Mouse (Mus musculus): Measurements from ENCODE around the gene Fxyd4. TPM values are rescaled to one million over a fixed set of nuclear protein-coding genes. Genes with fewer than 3 reads are reported as not detected.

Fxyd4 gene
- polyA plus RNA-seq, 1 experiment from 2014 or later = 4.2 TPM

GRCm38 (mm10) chr6:117901510-117902402 lies 35.7 kb downstream of the Fxyd4 start:
- TF ChIP-seq EP300 (optimal IDR thresholded peaks at IDR 0.05) = no peak
- no peak overlapping the region for H3K4me3 ChIP-seq (ENCODE audit: low read depth, low read length)
- no peak overlapping the region for H3K9ac ChIP-seq (ENCODE audit: low read length)
- no peak overlapping the region for H3K4me2 ChIP-seq (replicated peaks; ENCODE audit: low read depth)
- no peak overlapping the region for H3K27ac ChIP-seq (replicated peaks)
- WGBS = 66% methylated on average over 9 of the region's 9 CpGs
- H3K36me3 ChIP-seq (ENCODE audit: control insufficient read depth, insufficient read depth, low read length) = no peaks in the 10 kb centered on the region
- H3K4me1 ChIP-seq (replicated peaks; ENCODE audit: control insufficient read depth, insufficient read depth) = no peaks in the 10 kb centered on the region
- no peaks in the 10 kb centered on the region for H3K27me3 ChIP-seq (ENCODE audit: control insufficient read depth, insufficient read depth, low read length)
- no peaks in the 10 kb centered on the region for H3K9me3 ChIP-seq (ENCODE audit: control insufficient read depth, low read length)
- no peak for DNase-seq (ENCODE audit: low spot score)
- no peak for ATAC-seq (ENCODE audit: low FRiP score, low TSS enrichment)

- H3K27ac ChIP-seq (replicated peaks) = no peak within 1 kb of the TSS
- TF ChIP-seq EP300 (optimal IDR thresholded peaks at IDR 0.05) = no peak
- no peak for TF ChIP-seq CTCF (IDR thresholded peaks at IDR 0.05; ENCODE audit: low read depth)
- no peaks in the 10 kb centered on the region for H3K36me3 ChIP-seq (ENCODE audit: control insufficient read depth, insufficient read depth, low read length)
- DNase-seq (ENCODE audit: low spot score) = no peak
- H3K4me3 ChIP-seq (ENCODE audit: low read depth, low read length) = no peak within 1 kb of the TSS
- no peak within 1 kb of the TSS for H3K4me2 ChIP-seq (replicated peaks; ENCODE audit: low read depth)
- peak; percentile 55; the same call in 1 of the 2 replicates for ATAC-seq (ENCODE audit: low FRiP score, low TSS enrichment)
- H3K27me3 ChIP-seq (ENCODE audit: control insufficient read depth, insufficient read depth, low read length) = no peaks in the 10 kb centered on the region
- no peaks in the 10 kb centered on the region for H3K4me1 ChIP-seq (replicated peaks; ENCODE audit: control insufficient read depth, insufficient read depth)
- no peak within 1 kb of the TSS for H3K9ac ChIP-seq (ENCODE audit: low read length)
- 72% methylated on average over 17 of the region's 17 CpGs for WGBS
- H3K9me3 ChIP-seq (ENCODE audit: control insufficient read depth, low read length) = no peaks in the 10 kb centered on the region
These were observed 37.1 kb downstream of the Fxyd4 start, which contains the start of gene Hnrnpf for GRCm38 (mm10) chr6:117900126-117901080. Hnrnpf (plus strand) TSS chr6:117900324.

- no peaks in the 10 kb centered on the region for H3K36me3 ChIP-seq (ENCODE audit: control insufficient read depth, insufficient read depth, low read length)
- no peak overlapping the region for H3K9ac ChIP-seq (ENCODE audit: low read length)
- no peak overlapping the region for H3K4me2 ChIP-seq (replicated peaks; ENCODE audit: low read depth)
- no peaks in the 10 kb centered on the region for H3K27me3 ChIP-seq (ENCODE audit: control insufficient read depth, insufficient read depth, low read length)
- DNase-seq (ENCODE audit: low spot score) (no peak), ATAC-seq (ENCODE audit: low FRiP score, low TSS enrichment) (no peak)
- H3K4me1 ChIP-seq (replicated peaks; ENCODE audit: control insufficient read depth, insufficient read depth) = no peaks in the 10 kb centered on the region
- no peak overlapping the region for H3K27ac ChIP-seq (replicated peaks)
- H3K9me3 ChIP-seq (ENCODE audit: control insufficient read depth, low read length) = no peaks in the 10 kb centered on the region
- TF ChIP-seq EP300 (optimal IDR thresholded peaks at IDR 0.05) = no peak
- 45% methylated on average over 5 of the region's 5 CpGs for WGBS
- H3K4me3 ChIP-seq (ENCODE audit: low read depth, low read length) = no peak overlapping the region
These were observed 39.7 kb downstream of the Fxyd4 start for GRCm38 (mm10) chr6:117897800-117898199.

- Histone ChIP-seq H3K4me2 (replicated peaks; ENCODE audit: low read depth) (no peak overlapping the region), H3K27me3 (ENCODE audit: control insufficient read depth, insufficient read depth, low read length) (no peaks in the 10 kb centered on the region), H3K9me3 (ENCODE audit: control insufficient read depth, low read length) (no peaks in the 10 kb centered on the region), H3K36me3 (ENCODE audit: control insufficient read depth, insufficient read depth, low read length) (no peaks in the 10 kb centered on the region), H3K27ac (replicated peaks) (no peak overlapping the region), H3K4me1 (replicated peaks; ENCODE audit: control insufficient read depth, insufficient read depth) (no peaks in the 10 kb centered on the region), H3K4me3 (ENCODE audit: low read depth, low read length) (no peak overlapping the region), H3K9ac (ENCODE audit: low read length) (no peak overlapping the region)
- TF ChIP-seq CTCF (IDR thresholded peaks at IDR 0.05; ENCODE audit: low read depth) = no peak
- TF ChIP-seq EP300 (optimal IDR thresholded peaks at IDR 0.05) = no peak
- ATAC-seq (ENCODE audit: low FRiP score, low TSS enrichment) = no peak
- WGBS = 67% methylated on average over 2 of the region's 2 CpGs
- DNase-seq (ENCODE audit: low spot score) = no peak
These were observed 44.1 kb downstream of the Fxyd4 start for GRCm38 (mm10) chr6:117893435-117893834.

GRCm38 (mm10) chr6:117892386-117892785 lies 45.1 kb downstream of the Fxyd4 start:
- no peaks in the 10 kb centered on the region for H3K4me1 ChIP-seq (replicated peaks; ENCODE audit: control insufficient read depth, insufficient read depth)
- no peaks in the 10 kb centered on the region for H3K27me3 ChIP-seq (ENCODE audit: control insufficient read depth, insufficient read depth, low read length)
- DNase-seq (ENCODE audit: low spot score) = no peak
- H3K9me3 ChIP-seq (ENCODE audit: control insufficient read depth, low read length) = no peaks in the 10 kb centered on the region
- no peaks in the 10 kb centered on the region for H3K36me3 ChIP-seq (ENCODE audit: control insufficient read depth, insufficient read depth, low read length)
- no peak overlapping the region for H3K4me3 ChIP-seq (ENCODE audit: low read depth, low read length)
- H3K4me2 ChIP-seq (replicated peaks; ENCODE audit: low read depth) = no peak overlapping the region
- TF ChIP-seq CTCF (IDR thresholded peaks at IDR 0.05; ENCODE audit: low read depth) (no peak), EP300 (optimal IDR thresholded peaks at IDR 0.05) (no peak)
- no peak for ATAC-seq (ENCODE audit: low FRiP score, low TSS enrichment)
- H3K9ac ChIP-seq (ENCODE audit: low read length) = no peak overlapping the region
- H3K27ac ChIP-seq (replicated peaks) = no peak overlapping the region
- 64% methylated on average over 3 of the region's 3 CpGs for whole genome bisulfite sequencing

Measured in stomach, postnatal 0 days (tissue).